Mouse (Mus musculus) E14TG2a.4 (cell line): ENCODE measurements at regions not wholly inside any gene's neighbourhood (a gene's known extent, or its start where the extent isn't known, plus 50 kb on each side); places are given as distances from the start of the nearest gene placed in this dataset.

Experiments
- CTCF ChIP-seq: conservative IDR thresholded peaks from 2 replicates; pipeline ENCODE4 v1.5.1; 2014; ENCODE audit warnings: low read length
- NANOG ChIP-seq: IDR thresholded peaks from 2 replicates; pipeline ENCODE4 v1.6.1; 2014; ENCODE audit warnings: borderline replicate concordance, low read length, mixed read lengths

GRCm38 (mm10) chr19:53447754-53448153 lies 57.4 kb upstream of the Smndc1 start:
- TF ChIP-seq NANOG (no peak), CTCF (no peak)
